Mouse (Mus musculus) bone marrow, adult 2 months (tissue): ENCODE measurements around the gene Hbq1b. TPM values are rescaled to one million over a fixed set of nuclear protein-coding genes. Genes with fewer than 3 reads are reported as not detected.
"Not testable (repeated sequence)": the region's sequence is repeated elsewhere in the genome, so short reads cannot be mapped to it uniquely, and the experiment has no call there.

ENCODE experiments used
- H3K27ac ChIP-seq: fragments of 200-500 bp; 2 replicates; pipeline ENCODE4 v1.5.1; 2012; ENCODE audit warnings: low read depth, mild to moderate bottlenecking, control low read depth, inconsistent platforms, low read length; ENCODE audit not compliant: control insufficient read depth, poor library complexity, insufficient read depth
- H3K4me1 ChIP-seq: fragments of 200-500 bp; 2 replicates; pipeline ENCODE4 v1.6.1; 2011; ENCODE audit warnings: low read length; ENCODE audit not compliant: control insufficient read depth, insufficient read depth
- H3K4me3 ChIP-seq: fragments of 200-500 bp; replicated peaks from 2 replicates; pipeline ENCODE3; 2011; ENCODE audit warnings: mild to moderate bottlenecking, low read depth, low read length, control low read depth; ENCODE audit not compliant: control insufficient read depth
- CTCF ChIP-seq: fragments of 200-500 bp; IDR thresholded peaks from 2 replicates; pipeline ENCODE4 v1.5.1; 2011; ENCODE audit warnings: low read length, control low read depth; ENCODE audit not compliant: control insufficient read depth, insufficient read depth
- POLR2A ChIP-seq: fragments of 200-500 bp; IDR thresholded peaks from 2 replicates; pipeline ENCODE4 v1.6.1; 2011; ENCODE audit warnings: low read depth, mild to moderate bottlenecking, control low read depth, low read length, borderline replicate concordance; ENCODE audit not compliant: control insufficient read depth
- whole genome bisulfite sequencing: fragments of 180-500 bp; shearing (Covaris S2); methylation state at CpG from one replicate; pipeline ENCODE4 v1.1.7; 2018; 5-methylcytosine and 5-hydroxymethylcytosine counted together
- polyA plus RNA-seq: library from polyadenylated mRNA; stranded (reverse); fragments of >200 nt; gene quantifications from 2 replicates; pipeline ENCODE4 v1.2.4, GENCODE M21; 2011; ENCODE audit warnings: low replicate concordance; ENCODE audit not compliant: missing spikeins, insufficient read depth, insufficient read length

Hbq1b gene
- polyA plus RNA-seq, 1 experiment, result 44.2 TPM

GRCm38 (mm10) chr11:32299865-32300264 lies 13.1 kb downstream of the Hbq1b start, which contains the start of gene Hbq1a:
Gene Hbq1a, plus strand, starts transcription at chr11:32300069.
- H3K4me1 ChIP-seq, result not testable (repeated sequence)
- 9% methylated on average over 16 of the region's 16 CpGs for WGBS
- Histone ChIP-seq H3K4me3 (peak within 1 kb of the TSS; percentile 45), H3K27ac (0 out of 2 replicates have a peak within 1 kb of the TSS, but pooled peaks have one; percentile 24)
- TF ChIP-seq CTCF, result peak; percentile 56

- Histone ChIP-seq H3K27ac (0 out of 2 replicates have a peak overlapping the region, but pooled peaks have one; percentile 24), H3K4me1 (peaks cover 1% of the 10 kb centered on the region; the same call in 1 of the 2 replicates), H3K4me3 (peak overlapping the region; percentile 45)
- no peak for TF ChIP-seq POLR2A
- TF ChIP-seq CTCF, result no peak
- WGBS, result 43% methylated on average over 14 of the region's 17 CpGs
Observed at GRCm38 (mm10) chr11:32300279-32301267, 13.8 kb downstream of the Hbq1b start.

GRCm38 (mm10) chr11:32301506-32301905 lies 14.7 kb downstream of the Hbq1b start:
- Histone ChIP-seq H3K27ac (no peak overlapping the region), H3K4me3 (peak overlapping the region; percentile 13), H3K4me1 (peaks cover 1% of the 10 kb centered on the region; the same call in 1 of the 2 replicates)
- TF ChIP-seq CTCF (no peak), POLR2A (no peak)
- 74% methylated on average over 1 of the region's 1 CpGs for WGBS

- Histone ChIP-seq H3K4me1 (peaks cover 1% of the 10 kb centered on the region; the same call in 1 of the 2 replicates), H3K4me3 (no peak overlapping the region), H3K27ac (no peak overlapping the region)
- 40% methylated on average over 2 of the region's 2 CpGs for WGBS
- TF ChIP-seq CTCF (no peak), POLR2A (no peak)
Observed at GRCm38 (mm10) chr11:32302824-32303419, 16.2 kb downstream of the Hbq1b start.

GRCm38 (mm10) chr11:32303455-32303854 lies 16.7 kb downstream of the Hbq1b start:
- TF ChIP-seq POLR2A, result no peak
- no peak for TF ChIP-seq CTCF
- 55% methylated on average over 1 of the region's 1 CpGs for WGBS
- no peak overlapping the region for H3K27ac ChIP-seq
- H3K4me1 ChIP-seq, result peaks cover 1% of the 10 kb centered on the region; the same call in 1 of the 2 replicates
- no peak overlapping the region for H3K4me3 ChIP-seq

GRCm38 (mm10) chr11:32307006-32307405 lies 20.2 kb downstream of the Hbq1b start:
- no peak overlapping the region for H3K27ac ChIP-seq
- TF ChIP-seq POLR2A (no peak), CTCF (no peak)
- WGBS, result 57% methylated on average over 1 of the region's 1 CpGs
- H3K4me3 ChIP-seq, result no peak overlapping the region
- H3K4me1 ChIP-seq, result no peaks in the 10 kb centered on the region

- Histone ChIP-seq H3K4me3 (no peak overlapping the region), H3K4me1 (no peaks in the 10 kb centered on the region), H3K27ac (no peak overlapping the region)
- no peak for TF ChIP-seq CTCF
- 75% methylated on average over 4 of the region's 4 CpGs for WGBS
Observed at GRCm38 (mm10) chr11:32309446-32309845, 22.7 kb downstream of the Hbq1b start.

- no peak for TF ChIP-seq POLR2A
- no peak for TF ChIP-seq CTCF
- WGBS, result 53% methylated on average over 3 of the region's 3 CpGs
Observed at GRCm38 (mm10) chr11:32309928-32310327, 23.2 kb downstream of the Hbq1b start.

GRCm38 (mm10) chr11:32316009-32316408 lies 29.2 kb downstream of the Hbq1b start:
- TF ChIP-seq POLR2A (no peak), CTCF (no peak)
- Histone ChIP-seq H3K4me1 (no peaks in the 10 kb centered on the region), H3K27ac (no peak overlapping the region), H3K4me3 (no peak overlapping the region)
- 48% methylated on average over 3 of the region's 3 CpGs for WGBS

More at GRCm38 (mm10) chr11:32309928-32310327, 23.2 kb downstream of the Hbq1b start:
- Histone ChIP-seq H3K4me1 (no peaks in the 10 kb centered on the region), H3K27ac (no peak overlapping the region), H3K4me3 (no peak overlapping the region)
